Mouse (Mus musculus) heart, postnatal 25 days (tissue): ENCODE results near the gene Papola. TPM values are rescaled to one million over a fixed set of nuclear protein-coding genes. Genes with fewer than 3 reads are reported as not detected.
"Not testable (repeated sequence)": the region's sequence is repeated elsewhere in the genome, so short reads cannot be mapped to it uniquely, and the experiment has no call there.

ENCODE experiments used
- DNase-seq: peaks from one replicate; pipeline ENCODE4 v3.0.0; 2022; ENCODE audit warnings: low spot score
- intact Hi-C: fragments of 180-260 bp; cut with DNase I; formaldehyde crosslinking; loops from one replicate; pipeline ENCODE4 v1.15.1; 2025
- total RNA-seq, 2 experiments: library from RNA; stranded (reverse); gene quantifications; 2 replicates each; pipeline ENCODE4 v1.2.3; 2021

The Papola gene
- total RNA-seq, 2 experiments from 2014 or later, result 124 to 133 TPM

GRCm38 (mm10) chr12:105794896-105795295 is 10.4 kb downstream of the Papola start:
- DNase-seq, result no peak
- intact Hi-C loops, result no loop called here

GRCm38 (mm10) chr12:105798001-105798400 is 13.5 kb downstream of the Papola start:
- intact Hi-C loops, result no loop called here
- DNase-seq, result no peak

- intact Hi-C loops, result no loop called here
- DNase-seq, result no peak
These were observed 21.3 kb downstream of the Papola start for GRCm38 (mm10) chr12:105805790-105806189.

- no peak for DNase-seq
- intact Hi-C loops, result no loop called here
These were observed 21.7 kb downstream of the Papola start for GRCm38 (mm10) chr12:105806205-105806604.

DNA sequence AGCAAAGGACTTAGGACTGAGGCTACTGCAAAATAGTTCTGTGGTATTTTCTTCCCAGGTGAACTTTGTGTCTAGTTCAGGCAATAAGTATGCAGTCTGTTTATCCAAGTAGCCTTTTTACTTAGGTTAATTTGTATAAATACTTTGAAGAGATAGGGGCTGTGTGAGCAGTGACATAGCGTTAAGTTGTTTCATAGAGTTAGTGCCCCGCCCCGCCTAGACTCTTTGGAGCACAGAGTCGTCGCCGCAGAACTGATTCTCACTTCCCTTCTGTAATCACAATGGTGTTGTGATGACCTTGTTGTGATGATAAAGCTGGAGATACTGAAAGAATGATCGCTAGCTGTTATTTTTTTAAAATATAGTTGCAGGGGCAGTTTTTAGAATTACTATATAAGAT is 22.9 kb downstream of the Papola start:
- no peak for DNase-seq
- intact Hi-C loops, result no loop called here

DNA sequence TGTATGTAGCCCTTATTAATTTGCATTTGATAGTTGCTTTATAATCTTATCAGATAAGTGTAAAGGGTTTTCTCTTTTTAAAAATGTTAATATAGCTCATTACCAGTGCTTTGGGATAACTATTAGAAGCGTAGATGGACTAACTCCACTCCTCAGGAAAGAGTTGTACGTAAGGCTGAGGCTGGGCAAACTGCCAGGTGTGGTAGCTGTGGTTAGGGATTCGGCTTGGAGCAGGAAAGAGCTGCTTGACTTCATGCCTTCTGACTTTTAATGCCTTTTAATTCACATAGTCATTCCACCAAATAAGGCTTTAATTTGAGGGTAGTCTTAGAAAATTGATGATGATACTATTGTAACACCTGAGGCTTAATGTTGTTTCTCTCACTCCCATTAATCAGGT is 24.5 kb downstream of the Papola start:
- intact Hi-C loops, result no loop called here

DNA sequence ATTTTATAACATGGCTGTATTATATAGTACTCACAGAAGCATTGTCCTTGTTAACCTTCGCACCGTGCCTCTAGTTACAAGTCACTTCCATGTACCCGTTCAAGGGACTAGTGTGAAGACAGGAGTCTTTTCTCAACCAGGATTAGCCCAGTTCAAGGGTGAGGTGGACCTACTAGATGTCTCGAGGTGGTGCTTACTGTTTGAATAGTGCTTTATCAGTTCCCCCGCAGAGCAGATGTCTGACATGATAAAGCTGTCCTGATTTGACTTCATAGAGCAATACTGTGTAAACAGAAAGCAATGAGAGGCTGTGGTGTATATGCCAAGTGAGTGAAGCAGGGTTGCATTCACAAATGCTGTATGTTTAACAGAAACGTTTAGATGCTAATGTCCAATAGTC is 26.1 kb downstream of the Papola start:
- DNase-seq, result no peak
- intact Hi-C loops, result no loop called here

More for the DNA sequence above, 24.5 kb downstream of the Papola start:
- no peak for DNase-seq

GRCm38 (mm10) chr12:105813957-105814356 is 29.5 kb downstream of the Papola start:
- intact Hi-C loops, result no loop called here

DNA sequence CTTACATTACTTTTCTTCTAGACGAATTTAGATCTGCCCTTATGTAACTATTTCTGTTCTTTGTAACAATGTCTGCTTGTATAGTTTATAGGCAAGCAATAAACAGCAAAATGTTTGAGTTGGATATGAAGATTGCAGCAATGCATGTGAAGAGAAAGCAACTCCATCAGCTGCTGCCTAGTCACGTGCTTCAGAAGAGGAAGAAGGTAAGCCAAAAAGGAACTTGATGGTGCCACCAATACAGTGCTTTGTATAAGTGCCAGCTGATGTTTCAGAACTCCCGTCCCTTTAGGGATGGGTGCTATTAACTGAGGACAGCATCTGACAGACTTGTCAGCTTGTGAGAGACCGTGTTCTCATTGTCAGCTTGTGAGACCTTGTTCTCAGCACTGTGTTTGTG is 39.0 kb downstream of the Papola start:
- no peak for DNase-seq
- intact Hi-C loops, result no loop called here

More at GRCm38 (mm10) chr12:105813957-105814356, 29.5 kb downstream of the Papola start:
- no peak for DNase-seq

GRCm38 (mm10) chr12:105824743-105825142 is 40.2 kb downstream of the Papola start:
- no peak for DNase-seq
- intact Hi-C loops, result no loop called here

DNA sequence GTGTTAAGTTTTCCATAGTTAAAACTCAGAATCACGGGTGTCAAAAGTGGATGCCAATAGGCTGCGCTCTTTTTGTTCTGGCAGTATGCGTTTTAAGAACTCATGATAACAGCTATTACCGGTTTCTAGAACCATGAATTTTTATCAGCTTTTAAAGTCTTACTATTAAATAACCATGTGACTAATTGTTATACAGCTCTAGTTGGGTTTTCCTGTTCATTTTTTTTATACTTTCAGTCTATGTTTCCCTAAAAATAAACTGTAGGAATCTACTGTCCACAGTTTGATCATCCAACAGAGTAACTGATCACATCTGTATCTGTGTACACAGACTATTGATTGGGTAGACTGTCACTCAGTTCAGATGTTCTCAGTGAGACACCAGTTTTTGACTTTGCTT is 40.8 kb downstream of the Papola start:
- intact Hi-C loops, result no loop called here
- DNase-seq, result no peak

- intact Hi-C loops, result no loop called here
- no peak for DNase-seq
These were observed 48.0 kb downstream of the Papola start for GRCm38 (mm10) chr12:105832541-105832940.

GRCm38 (mm10) chr12:105834926-105835325 is 50.4 kb downstream of the Papola start:
- DNase-seq, result no peak
- intact Hi-C loops, result no loop called here

DNA sequence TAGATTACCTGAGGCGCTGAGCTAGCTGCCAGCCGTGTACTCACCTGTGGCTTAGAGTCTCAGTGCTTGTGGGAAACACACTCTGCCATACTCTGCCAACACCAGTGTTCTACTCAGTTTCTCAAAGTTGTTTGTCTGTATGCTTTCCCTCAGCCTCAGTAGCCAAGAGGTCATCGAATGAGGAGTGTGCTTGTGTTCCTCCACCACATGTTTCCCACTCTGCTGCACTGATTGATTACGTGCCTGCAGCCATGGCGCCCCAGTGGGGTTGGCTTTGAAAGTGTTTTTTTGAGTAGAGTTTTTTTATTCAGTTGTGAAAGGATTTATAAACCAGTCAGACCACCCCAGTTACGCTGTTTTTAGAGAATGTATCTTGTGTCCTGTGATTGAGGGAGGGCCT is 51.1 kb downstream of the Papola start:
- intact Hi-C loops, result no loop called here
- no peak for DNase-seq

- intact Hi-C loops, result no loop called here
- DNase-seq, result no peak
These were observed 51.7 kb downstream of the Papola start for GRCm38 (mm10) chr12:105836196-105836595.

- intact Hi-C loops, result no loop called here
These were observed 54.6 kb downstream of the Papola start for GRCm38 (mm10) chr12:105839096-105839495.

DNA sequence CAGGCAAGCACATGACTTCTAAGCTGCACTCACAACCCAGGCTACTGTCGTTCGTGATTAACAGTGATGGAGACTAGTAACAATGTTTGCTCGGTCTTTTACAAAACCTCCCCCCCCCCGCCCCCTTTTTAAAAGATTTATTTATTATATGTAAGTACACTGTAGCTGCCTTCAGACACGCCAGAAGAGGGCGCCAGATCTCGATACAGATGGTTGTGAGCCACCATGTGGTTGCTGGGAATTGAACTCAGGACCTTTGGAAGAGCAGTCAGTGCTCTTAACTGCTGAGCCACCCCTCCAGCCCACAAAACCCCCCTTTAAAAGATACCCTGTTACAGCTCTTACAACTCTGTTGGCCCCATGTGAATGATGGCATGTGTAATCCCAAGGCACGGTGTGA is 56.1 kb downstream of the Papola start:
- not testable (repeated sequence) for DNase-seq
- intact Hi-C loops, result loop anchor here (2.0 kb wide), 1 partner anchor 122 kb away; no protein-coding TSS in a partner anchor

More at GRCm38 (mm10) chr12:105839096-105839495, 54.6 kb downstream of the Papola start:
- DNase-seq, result no peak

- no peak for DNase-seq
- intact Hi-C loops, result no loop called here
These were observed 58.9 kb downstream of the Papola start for GRCm38 (mm10) chr12:105843243-105844005.

- DNase-seq, result no peak
- intact Hi-C loops, result no loop called here
These were observed 59.9 kb downstream of the Papola start for GRCm38 (mm10) chr12:105844406-105844805.

- intact Hi-C loops, result no loop called here
- no peak for DNase-seq
These were observed 64.6 kb downstream of the Papola start for GRCm38 (mm10) chr12:105849102-105849501.

- intact Hi-C loops, result no loop called here
- DNase-seq, result no peak
These were observed 66.2 kb downstream of the Papola start for GRCm38 (mm10) chr12:105850675-105851074.

DNA sequence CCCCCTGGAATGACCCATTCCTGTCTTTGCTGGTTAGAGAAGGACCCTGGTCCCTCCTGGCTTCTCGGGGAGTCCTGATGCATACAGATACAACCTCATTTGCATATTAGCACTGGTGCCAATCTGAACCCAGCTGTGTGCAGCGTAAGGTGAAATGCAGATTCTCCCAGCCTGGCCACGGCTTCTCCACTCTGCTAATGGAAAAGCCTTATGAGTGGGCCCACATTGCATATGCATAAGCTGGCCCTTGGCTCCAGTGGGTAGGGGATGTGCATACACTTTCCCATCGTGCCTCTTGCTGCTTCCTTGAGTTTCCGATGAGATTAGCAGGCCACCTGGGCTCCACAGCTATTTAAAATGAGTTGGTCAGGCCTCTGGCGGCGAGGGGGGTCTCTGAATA is 68.3 kb downstream of the Papola start:
- intact Hi-C loops, result no loop called here
- no peak for DNase-seq
